Mouse (Mus musculus): Measurements from ENCODE around the gene Krtap1-5.
"Not testable (repeated sequence)": the region's sequence is repeated elsewhere in the genome, so short reads cannot be mapped to it uniquely, and the experiment has no call there.

The Krtap1-5 gene

GRCm38 (mm10) chr11:99580636-99581035, at the start of gene Krtap1-5:
TSS of gene Krtap1-5 (minus strand) at chr11:99581016.
- no peak for DNase-seq

- no peak for DNase-seq
These were observed 47.3 kb upstream of the Krtap1-5 start, which contains the start of gene Krtap4-1 for GRCm38 (mm10) chr11:99628138-99628537. TSS of gene Krtap4-1 (minus strand) at chr11:99628238.

- no peak for DNase-seq
These were observed 39.5 kb upstream of the Krtap1-5 start, which contains the start of gene Gm11562 for GRCm38 (mm10) chr11:99620335-99620734. TSS of gene Gm11562 (minus strand) at chr11:99620435.

GRCm38 (mm10) chr11:99614796-99615363, 34.1 kb upstream of the Krtap1-5 start, which contains the start of gene Krtap2-4:
TSS of gene Krtap2-4 (minus strand) at chr11:99614846.
- DNase-seq: no peak

DNA sequence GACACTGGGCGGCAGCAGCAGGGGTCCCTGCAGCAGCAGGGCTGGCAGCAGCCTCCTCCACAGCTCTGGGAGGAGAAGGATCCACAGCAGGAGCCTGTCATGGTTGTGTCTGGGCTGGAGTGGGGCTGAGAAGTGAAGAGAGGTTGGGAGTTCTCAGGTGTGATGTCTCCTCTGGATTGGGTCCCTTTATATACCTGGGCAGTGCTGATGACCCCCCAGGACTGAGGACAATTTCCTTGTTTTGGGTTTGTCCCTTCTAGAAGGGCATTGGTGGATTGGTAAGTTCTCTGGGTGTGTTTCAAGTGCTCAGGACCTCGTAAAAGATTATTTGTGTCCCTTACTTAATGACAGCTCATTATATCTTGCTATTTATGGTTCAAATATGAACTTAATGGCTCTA, 29.3 kb upstream of the Krtap1-5 start, which contains the start of gene Gm11937:
Gene Gm11937, minus strand, starts transcription at position 101 of the 400 bp plus-strand sequence.
- not testable (repeated sequence) for DNase-seq

- no peak for DNase-seq
These were observed 28.3 kb upstream of the Krtap1-5 start for GRCm38 (mm10) chr11:99609126-99609525.

- DNase-seq: not testable (repeated sequence)
These were observed 22.4 kb upstream of the Krtap1-5 start, which contains the start of gene Gm11938 for GRCm38 (mm10) chr11:99603208-99603607. TSS of gene Gm11938 (minus strand) at chr11:99603308.

DNA sequence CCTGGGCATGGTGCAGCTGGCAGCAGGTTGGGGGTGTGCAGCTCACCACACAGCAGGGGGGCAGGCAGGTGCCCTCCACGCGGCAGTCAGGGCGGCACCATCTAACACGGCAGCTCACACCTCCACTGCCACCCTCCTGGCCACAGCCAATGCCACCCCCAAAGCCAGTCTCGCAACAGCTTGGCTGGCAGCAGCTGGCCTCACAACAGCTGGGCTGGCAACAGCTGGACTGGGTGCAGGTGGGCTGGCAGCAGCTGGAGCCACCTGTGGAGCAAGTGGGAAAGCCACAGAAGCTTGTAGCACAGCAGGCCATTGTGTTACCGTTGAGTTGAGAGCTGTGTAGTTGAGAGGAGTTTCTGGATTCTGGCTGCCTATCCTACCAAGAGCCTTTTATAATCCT, 16.9 kb upstream of the Krtap1-5 start, which contains the start of gene Krtap9-3:
Gene Krtap9-3, minus strand, starts transcription at position 364 of the 400 bp plus-strand sequence.
- not testable (repeated sequence) for DNase-seq

DNA sequence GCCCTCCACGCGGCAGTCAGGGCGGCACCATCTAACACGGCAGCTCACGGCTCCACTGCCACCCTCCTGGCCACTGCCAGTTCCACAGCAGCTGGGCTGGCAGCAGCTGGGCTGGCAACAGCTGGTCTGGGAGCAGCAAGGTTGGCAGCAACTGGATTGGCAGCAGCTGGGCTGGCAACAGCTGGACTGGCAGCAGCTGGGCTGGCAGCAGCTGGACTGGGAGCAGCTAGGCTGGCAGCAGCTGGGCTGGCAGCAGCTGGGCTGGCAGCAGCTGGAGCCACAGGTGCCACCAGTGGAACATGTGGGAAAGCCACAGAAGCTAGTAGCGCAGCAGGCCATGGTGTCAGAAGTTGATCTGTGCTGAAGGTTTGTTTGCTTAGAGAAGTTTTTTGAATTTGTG, 10.2 kb upstream of the Krtap1-5 start, which contains the start of gene Krtap1-3:
Gene Krtap1-3, minus strand, starts transcription at position 359 of the 400 bp plus-strand sequence.
- DNase-seq: no peak

DNA sequence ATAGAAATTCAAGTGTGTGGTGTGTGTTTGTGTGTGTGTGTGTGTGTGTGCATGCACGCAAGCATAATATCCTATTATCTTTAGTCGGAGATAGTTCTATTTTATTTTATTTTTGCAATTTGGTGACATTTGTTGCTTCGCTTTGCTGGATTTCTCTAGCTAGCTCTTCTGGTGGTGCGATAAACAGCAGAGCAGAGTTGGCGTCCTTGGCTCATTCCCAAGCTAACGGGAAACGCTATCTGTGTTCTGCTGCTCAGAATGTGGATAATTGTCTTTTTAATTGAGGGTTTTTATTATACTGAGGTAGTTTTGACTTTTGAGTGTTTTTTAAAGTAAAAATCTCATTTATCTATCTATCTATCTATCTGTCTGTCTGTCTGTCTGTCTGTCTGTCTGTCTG, 4.3 kb upstream of the Krtap1-5 start:
- no peak for DNase-seq

DNA sequence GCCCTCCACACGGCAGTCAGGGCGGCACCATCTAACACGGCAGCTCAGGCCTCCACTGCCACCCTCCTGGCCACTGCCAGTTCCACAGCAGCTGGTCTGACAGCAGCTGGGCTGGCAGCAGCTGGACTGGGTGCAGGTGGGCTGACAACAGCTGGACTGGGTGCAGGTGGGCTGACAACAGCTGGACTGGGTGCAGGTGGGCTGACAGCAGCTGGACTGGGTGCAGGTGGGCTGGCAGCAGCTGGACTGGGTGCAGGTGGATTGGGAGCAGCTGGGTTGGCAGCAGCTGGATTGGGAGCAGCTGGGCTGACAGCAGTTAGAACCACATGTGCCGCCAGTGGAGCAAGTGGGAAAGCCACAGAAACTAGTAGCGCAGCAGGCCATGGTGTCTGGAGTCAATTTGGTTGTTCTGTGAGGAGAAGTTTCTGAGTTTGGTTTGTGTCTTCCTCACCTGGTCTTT, 2.5 kb upstream of the Krtap1-5 start, which contains the start of gene Krtap1-4:
Gene Krtap1-4, minus strand, starts transcription at position 410 of the 460 bp plus-strand sequence.
- DNase-seq: no peak

DNA sequence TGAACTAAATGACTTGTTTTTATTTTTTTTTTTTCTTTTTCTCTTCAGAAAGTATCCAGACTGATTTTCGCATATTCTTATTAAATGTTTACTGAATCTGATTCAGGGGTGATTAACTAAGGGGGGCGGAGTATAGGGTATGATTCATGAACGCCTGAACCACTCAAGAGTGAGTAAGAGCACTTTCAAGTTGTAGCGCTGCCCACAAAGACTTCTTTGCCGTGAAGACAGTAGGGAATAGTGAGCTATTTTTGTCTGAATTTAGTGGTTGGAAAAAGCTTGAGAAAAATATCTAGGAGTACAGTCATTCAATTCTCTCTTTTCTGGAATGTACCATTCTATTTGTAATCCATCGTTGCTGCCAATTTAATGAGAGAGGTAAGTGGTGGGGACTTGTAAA, 748 bp upstream of the Krtap1-5 start:
- DNase-seq: no peak

- no peak for DNase-seq
These were observed 235 bp upstream of the Krtap1-5 start for GRCm38 (mm10) chr11:99581051-99581450.

DNA sequence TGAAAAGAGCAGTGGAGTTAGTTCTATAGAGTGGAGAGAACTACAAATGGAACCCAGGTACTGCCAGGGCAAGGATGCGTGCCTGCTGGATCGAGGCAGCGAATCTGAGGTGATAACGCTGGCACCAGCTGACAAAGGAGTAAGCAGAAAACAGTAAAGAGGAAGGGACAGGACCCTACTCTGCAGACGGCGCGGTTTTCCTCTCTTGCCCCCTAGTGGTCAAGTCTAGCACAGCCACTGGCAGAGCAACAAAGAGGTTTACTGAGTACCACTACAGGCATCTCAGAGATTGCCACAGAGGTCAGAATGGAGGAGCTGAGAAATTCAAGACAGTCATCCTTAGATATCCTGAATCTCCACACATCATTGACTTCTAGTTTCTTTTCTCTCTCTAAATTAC, 6.7 kb downstream of the Krtap1-5 start:
- DNase-seq: peak; percentile 22

DNA sequence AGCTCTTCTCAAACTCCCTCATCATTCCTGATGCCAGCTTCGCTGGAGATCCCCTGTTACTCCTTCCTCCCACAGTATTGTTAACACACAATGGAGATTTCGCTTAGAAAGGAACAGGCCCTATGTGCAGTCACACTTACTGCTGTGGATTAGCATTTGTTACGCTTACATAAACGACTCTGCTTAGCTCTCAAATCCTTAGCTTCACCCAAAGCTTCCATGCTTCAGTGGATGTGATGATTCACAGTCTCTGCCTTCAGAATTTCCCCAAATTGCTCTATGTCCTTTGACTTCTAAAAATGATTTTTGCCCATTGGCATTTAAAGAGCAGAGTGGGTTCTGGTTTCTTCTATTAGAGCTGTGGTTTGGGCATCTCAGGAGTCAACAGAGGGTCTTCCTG, 7.7 kb downstream of the Krtap1-5 start:
- DNase-seq: no peak

DNA sequence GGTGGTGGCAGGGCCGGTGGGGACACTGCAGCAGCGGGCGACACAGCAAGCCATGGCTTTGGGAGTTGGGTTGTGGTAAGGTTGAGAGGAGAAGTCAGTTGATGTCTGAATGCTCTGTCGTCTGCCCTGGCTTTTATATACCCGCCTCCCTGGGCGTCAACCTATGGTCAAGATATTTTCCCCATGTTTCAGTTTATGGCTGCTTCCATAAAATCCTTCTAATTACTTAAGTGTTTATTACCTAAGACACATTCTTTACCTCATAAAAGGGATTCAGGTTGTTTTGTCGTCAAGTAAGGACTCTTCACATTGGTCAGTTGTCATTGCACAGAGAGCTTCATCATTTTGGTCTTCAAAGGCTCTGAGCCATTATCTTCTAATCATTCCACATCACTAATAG, 14.3 kb downstream of the Krtap1-5 start, which contains the start of gene Krtap3-1:
Gene Krtap3-1, minus strand, starts transcription at position 101 of the 400 bp plus-strand sequence.
- DNase-seq: no peak

DNA sequence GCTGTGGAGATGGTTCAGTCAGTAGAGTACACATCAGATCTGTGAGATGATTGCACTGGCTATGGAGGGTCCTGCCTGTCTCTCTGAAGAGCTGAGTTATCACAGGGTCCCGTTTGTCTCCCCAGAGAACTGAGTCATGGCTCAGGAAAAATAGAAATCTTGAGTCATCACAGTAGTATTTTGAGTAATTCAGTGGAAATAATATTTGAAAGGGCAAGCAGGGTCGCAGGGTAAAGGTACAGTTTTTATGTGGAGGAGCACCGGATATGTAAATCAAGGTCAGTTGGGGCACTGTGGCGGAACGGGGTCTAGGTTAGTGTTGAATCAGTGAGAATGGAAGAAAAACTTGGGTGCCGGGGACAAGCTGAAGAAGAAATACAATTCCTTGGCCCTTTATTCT, 18.2 kb downstream of the Krtap1-5 start:
- DNase-seq: no peak

DNA sequence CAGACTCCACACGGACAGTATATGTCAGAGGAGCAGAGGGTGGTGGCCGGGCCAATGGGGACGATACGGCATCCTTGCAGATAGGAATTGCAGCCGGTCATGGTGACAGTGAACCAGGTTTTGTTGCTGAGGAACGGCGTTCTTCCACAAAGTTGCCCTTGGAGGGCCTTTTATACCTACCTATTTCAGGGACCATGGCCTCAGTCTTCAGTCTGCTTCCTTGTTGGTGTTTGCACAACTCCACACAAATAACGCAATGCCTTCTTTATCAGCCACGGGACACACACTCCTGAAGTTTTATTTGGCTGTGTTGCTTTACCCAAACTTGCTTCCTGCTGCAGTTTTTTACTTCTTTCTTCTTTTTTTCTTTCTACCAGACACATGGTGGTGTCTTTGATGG, 21.4 kb downstream of the Krtap1-5 start, which contains the start of gene Gm11939:
Gene Gm11939, minus strand, starts transcription at position 101 of the 400 bp plus-strand sequence.
- DNase-seq: no peak

- DNase-seq: no peak
These were observed 22.7 kb downstream of the Krtap1-5 start for GRCm38 (mm10) chr11:99557976-99558745.

DNA sequence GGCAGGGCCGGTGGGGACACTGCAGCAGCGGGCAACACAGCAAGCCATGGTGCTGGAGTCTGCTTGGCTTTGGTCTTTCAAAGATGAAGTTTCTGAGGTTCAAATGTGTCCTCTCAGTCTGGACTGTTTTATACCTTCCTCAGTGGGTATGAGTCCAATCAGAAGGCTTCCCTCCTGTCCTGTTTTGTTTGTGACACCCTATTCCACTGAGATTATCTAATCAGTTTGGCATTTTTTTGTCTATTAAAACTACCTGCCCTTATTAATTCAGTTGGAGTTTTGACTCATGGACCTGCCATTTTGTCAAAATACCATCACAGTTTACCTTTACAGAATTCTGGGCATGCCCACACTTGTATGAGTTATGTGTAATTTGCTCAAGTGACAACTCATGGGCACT, 24.1 kb downstream of the Krtap1-5 start, which contains the start of gene Krtap3-2:
Gene Krtap3-2, minus strand, starts transcription at position 101 of the 400 bp plus-strand sequence.
- no peak for DNase-seq

GRCm38 (mm10) chr11:99556195-99556594, 24.6 kb downstream of the Krtap1-5 start:
- DNase-seq: no peak

DNA sequence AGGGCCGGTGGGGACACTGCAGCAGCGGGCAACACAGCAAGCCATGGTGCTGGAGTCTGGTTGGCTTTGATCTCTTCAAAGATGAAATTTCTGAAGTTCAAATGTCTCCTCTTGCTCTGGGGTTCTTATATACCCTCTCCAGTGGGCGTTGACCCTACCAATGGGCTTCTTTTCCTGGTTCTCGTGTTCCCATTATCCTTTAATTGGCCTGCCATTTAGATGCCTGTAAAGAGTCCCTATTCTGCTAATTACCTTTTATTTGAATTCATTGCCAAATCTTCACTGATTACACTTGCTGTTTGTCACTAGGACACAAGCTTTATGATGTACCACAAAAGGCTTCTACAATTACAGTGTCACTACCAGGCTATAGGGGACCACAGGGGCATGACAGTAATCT, 30.1 kb downstream of the Krtap1-5 start, which contains the start of gene Krtap3-3:
Gene Krtap3-3, minus strand, starts transcription at position 101 of the 400 bp plus-strand sequence.
- DNase-seq: no peak

- no peak for DNase-seq
These were observed 32.9 kb downstream of the Krtap1-5 start for GRCm38 (mm10) chr11:99547892-99548291.

Measured in kidney, adult 11 months (tissue).